Mouse (Mus musculus): Measurements from ENCODE around the gene Msrb1. TPM values are rescaled to one million over a fixed set of nuclear protein-coding genes. Genes with fewer than 3 reads are reported as not detected.

The Msrb1 gene
- polyA plus RNA-seq (2015; fragmentation: Nextera tagmentation; extraction: Ambion mirVana), result 203 and 213 TPM in 2 replicates

GRCm38 (mm10) chr17:24736330-24737051 lies at the start of gene Msrb1:
Gene Msrb1 (plus strand): TSS chr17:24736642.

GRCm38 (mm10) chr17:24689251-24690081 lies 47.0 kb upstream of the Msrb1 start, which contains the start of gene Syngr3:
Gene Syngr3 (minus strand): TSS chr17:24689955.

GRCm38 (mm10) chr17:24696011-24696697 lies 40.3 kb upstream of the Msrb1 start, which contains the start of the genes Gfer and Noxo1:
Gene Gfer (minus strand): TSS chr17:24696156.
Gene Noxo1 (plus strand): TSS chr17:24696234.

GRCm38 (mm10) chr17:24706982-24707800 lies 29.3 kb upstream of the Msrb1 start, which contains the start of gene Tbl3:
Gene Tbl3 (minus strand): TSS chr17:24707660.

GRCm38 (mm10) chr17:24717943-24718342 lies 18.5 kb upstream of the Msrb1 start, which contains the start of the genes Rnf151 and Rps2:
Gene Rnf151 (minus strand): TSS chr17:24718063.
Gene Rps2 (plus strand): TSS chr17:24718116.

GRCm38 (mm10) chr17:24724184-24724583 lies 12.3 kb upstream of the Msrb1 start, which contains the start of gene Ndufb10:
Gene Ndufb10 (minus strand): TSS chr17:24724478.

GRCm38 (mm10) chr17:24727618-24728017 lies 8.8 kb upstream of the Msrb1 start, which contains the start of gene Rpl3l:
Gene Rpl3l (plus strand): TSS chr17:24727820.

GRCm38 (mm10) chr17:24752415-24753394 lies 16.3 kb downstream of the Msrb1 start, which contains the start of gene Hs3st6:
Gene Hs3st6 (plus strand): TSS chr17:24752988.

Other genes starting within 250 kb of the Msrb1 start
- 0.23 and 0.41 TPM in 2 replicates for gene Caskin1, start 248.0 kb upstream of the Msrb1 start, polyA plus RNA-seq (2015; fragmentation: Nextera tagmentation; extraction: Ambion mirVana)
- gene Traf7, start 208.7 kb upstream of the Msrb1 start, polyA plus RNA-seq (2015; fragmentation: Nextera tagmentation; extraction: Ambion mirVana), result 50.4 and 54.8 TPM in 2 replicates
- 2.2 and 2.6 TPM in 2 replicates for gene Rab26, start 202.4 kb upstream of the Msrb1 start, polyA plus RNA-seq (2015; fragmentation: Nextera tagmentation; extraction: Ambion mirVana)
- gene Pkd1, start 186.8 kb upstream of the Msrb1 start, polyA plus RNA-seq (2015; fragmentation: Nextera tagmentation; extraction: Ambion mirVana), result 28.6 and 36.5 TPM in 2 replicates
- 216 and 218 TPM in 2 replicates for gene Tsc2, start 104.0 kb upstream of the Msrb1 start, polyA plus RNA-seq (2015; fragmentation: Nextera tagmentation; extraction: Ambion mirVana)
- 9.8 and 11.3 TPM in 2 replicates for gene Nthl1, start 104.0 kb upstream of the Msrb1 start, polyA plus RNA-seq (2015; fragmentation: Nextera tagmentation; extraction: Ambion mirVana)
- gene Slc9a3r2, start 86.3 kb upstream of the Msrb1 start, polyA plus RNA-seq (2015; fragmentation: Nextera tagmentation; extraction: Ambion mirVana), result 33.6 and 38.2 TPM in 2 replicates
- not detected in 2 replicates for gene Npw, start 78.2 kb upstream of the Msrb1 start, polyA plus RNA-seq (2015; fragmentation: Nextera tagmentation; extraction: Ambion mirVana)
- gene Zfp598, start 67.0 kb upstream of the Msrb1 start, polyA plus RNA-seq (2015; fragmentation: Nextera tagmentation; extraction: Ambion mirVana), result 10.0 and 11.2 TPM in 2 replicates
- 0.08 and 0.41 TPM in 2 replicates for gene Syngr3, start 46.7 kb upstream of the Msrb1 start, polyA plus RNA-seq (2015; fragmentation: Nextera tagmentation; extraction: Ambion mirVana)
- 28.0 and 29.7 TPM in 2 replicates for gene Gfer, start 40.5 kb upstream of the Msrb1 start, polyA plus RNA-seq (2015; fragmentation: Nextera tagmentation; extraction: Ambion mirVana)
- gene Noxo1, start 40.4 kb upstream of the Msrb1 start, polyA plus RNA-seq (2015; fragmentation: Nextera tagmentation; extraction: Ambion mirVana), result 1.4 and 2.0 TPM in 2 replicates
- gene Tbl3, start 29.0 kb upstream of the Msrb1 start, polyA plus RNA-seq (2015; fragmentation: Nextera tagmentation; extraction: Ambion mirVana), result 31.4 and 34.7 TPM in 2 replicates
- gene Rnf151, start 18.6 kb upstream of the Msrb1 start, polyA plus RNA-seq (2015; fragmentation: Nextera tagmentation; extraction: Ambion mirVana), result 0.24 TPM in 1 of 2 replicates, not detected in the other
- gene Rps2, start 18.5 kb upstream of the Msrb1 start, polyA plus RNA-seq (2015; fragmentation: Nextera tagmentation; extraction: Ambion mirVana), result 1,136 and 1,298 TPM in 2 replicates
- 218 and 232 TPM in 2 replicates for gene Ndufb10, start 12.2 kb upstream of the Msrb1 start, polyA plus RNA-seq (2015; fragmentation: Nextera tagmentation; extraction: Ambion mirVana)
- gene Rpl3l, start 8.8 kb upstream of the Msrb1 start, polyA plus RNA-seq (2015; fragmentation: Nextera tagmentation; extraction: Ambion mirVana), result 0.16 and 0.19 TPM in 2 replicates
- 0.25 and 0.64 TPM in 2 replicates for gene Hs3st6, start 16.3 kb downstream of the Msrb1 start, polyA plus RNA-seq (2015; fragmentation: Nextera tagmentation; extraction: Ambion mirVana)
- 0.10 TPM in 1 of 2 replicates, not detected in the other for gene Meiob, start 67.6 kb downstream of the Msrb1 start, polyA plus RNA-seq (2015; fragmentation: Nextera tagmentation; extraction: Ambion mirVana)
- gene Hagh, start 103.5 kb downstream of the Msrb1 start, polyA plus RNA-seq (2015; fragmentation: Nextera tagmentation; extraction: Ambion mirVana), result 44.1 and 47.3 TPM in 2 replicates
- gene Fahd1, start 113.7 kb downstream of the Msrb1 start, polyA plus RNA-seq (2015; fragmentation: Nextera tagmentation; extraction: Ambion mirVana), result 16.1 and 17.5 TPM in 2 replicates
- 0.07 TPM in 1 of 2 replicates, not detected in the other for gene Igfals, start 129.4 kb downstream of the Msrb1 start, polyA plus RNA-seq (2015; fragmentation: Nextera tagmentation; extraction: Ambion mirVana)
- gene Nubp2, start 149.7 kb downstream of the Msrb1 start, polyA plus RNA-seq (2015; fragmentation: Nextera tagmentation; extraction: Ambion mirVana), result 31.8 and 37.9 TPM in 2 replicates
- 27.7 and 30.1 TPM in 2 replicates for gene Spsb3, start 150.0 kb downstream of the Msrb1 start, polyA plus RNA-seq (2015; fragmentation: Nextera tagmentation; extraction: Ambion mirVana)
- gene Eme2, start 158.4 kb downstream of the Msrb1 start, polyA plus RNA-seq (2015; fragmentation: Nextera tagmentation; extraction: Ambion mirVana), result 18.3 and 18.8 TPM in 2 replicates
- gene Mrps34, start 158.5 kb downstream of the Msrb1 start, polyA plus RNA-seq (2015; fragmentation: Nextera tagmentation; extraction: Ambion mirVana), result 83.6 and 88.7 TPM in 2 replicates
- gene Nme3, start 159.9 kb downstream of the Msrb1 start, polyA plus RNA-seq (2015; fragmentation: Nextera tagmentation; extraction: Ambion mirVana), result 35.4 and 36.2 TPM in 2 replicates
- gene Mapk8ip3, start 200.3 kb downstream of the Msrb1 start, polyA plus RNA-seq (2015; fragmentation: Nextera tagmentation; extraction: Ambion mirVana), result 12.1 and 13.1 TPM in 2 replicates
- 51.5 and 66.2 TPM in 2 replicates for gene Jpt2, start 224.0 kb downstream of the Msrb1 start, polyA plus RNA-seq (2015; fragmentation: Nextera tagmentation; extraction: Ambion mirVana)